Mouse (Mus musculus): ENCODE measurements around the gene Ppm1l.

The Ppm1l gene

DNA sequence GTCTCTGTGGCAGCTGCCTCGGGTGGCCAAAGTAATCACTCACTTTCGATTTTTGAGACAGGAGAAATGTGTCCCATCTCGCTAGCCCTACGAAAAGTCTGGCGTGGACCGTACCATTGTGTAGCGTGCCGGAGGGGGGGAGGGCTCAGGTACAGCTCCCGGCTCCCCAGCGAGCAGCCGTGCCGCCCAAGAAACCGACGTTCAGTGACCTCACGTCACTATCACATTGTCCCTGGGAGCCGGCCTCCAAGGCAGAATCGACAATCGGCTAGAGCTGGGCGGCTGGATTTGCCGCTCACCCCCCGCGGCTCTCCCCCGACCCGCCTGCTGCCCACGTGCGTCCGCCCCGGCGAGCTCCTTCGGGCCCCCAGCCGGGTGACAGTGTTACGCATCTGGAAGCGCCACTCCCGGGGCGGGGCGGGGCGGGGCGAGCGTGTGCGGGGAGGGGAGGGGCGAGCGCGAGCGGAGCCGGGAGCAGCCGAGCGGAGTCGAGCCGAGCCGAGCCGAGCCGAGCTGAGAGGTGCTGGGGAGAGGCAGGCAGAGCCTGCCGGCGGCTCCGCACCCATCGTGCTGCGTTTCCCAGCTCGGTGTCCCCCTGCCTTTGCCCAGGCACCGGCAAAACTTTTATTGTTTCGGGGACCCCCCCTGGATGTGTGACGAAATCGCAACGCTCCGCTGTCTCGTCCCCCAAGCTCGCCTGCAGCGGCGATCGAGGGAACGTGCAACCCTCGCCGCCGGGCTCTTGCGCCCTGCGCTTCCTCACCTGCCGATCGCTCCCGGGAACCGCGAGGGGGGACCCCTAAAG lies at the start of gene Ppm1l:
TSS of gene Ppm1l (plus strand) at position 471 of the 805 bp plus-strand sequence.
- peak; percentile 92 for DNase-seq (ENCODE audit: low spot score)

DNA sequence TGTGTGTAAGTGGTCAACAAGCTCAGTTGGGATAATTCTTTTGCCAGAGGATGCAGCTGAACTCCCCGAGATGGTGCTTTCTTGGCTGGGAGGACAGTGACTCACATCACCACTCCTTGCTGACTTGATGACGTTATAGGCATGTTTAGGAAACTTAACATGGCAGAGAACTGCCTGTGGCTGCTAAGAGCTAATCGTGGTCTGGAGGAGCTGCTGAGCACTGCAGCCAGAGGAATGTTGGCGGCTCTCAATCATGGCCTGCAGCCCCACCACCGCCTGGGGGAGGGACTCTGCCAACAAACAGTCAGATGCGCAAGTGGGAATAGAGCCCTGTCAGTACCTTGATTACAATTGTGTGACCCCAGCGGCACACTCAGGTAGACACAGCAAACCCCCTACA lies 44.8 kb upstream of the Ppm1l start:
- no peak for DNase-seq (ENCODE audit: low spot score)

DNA sequence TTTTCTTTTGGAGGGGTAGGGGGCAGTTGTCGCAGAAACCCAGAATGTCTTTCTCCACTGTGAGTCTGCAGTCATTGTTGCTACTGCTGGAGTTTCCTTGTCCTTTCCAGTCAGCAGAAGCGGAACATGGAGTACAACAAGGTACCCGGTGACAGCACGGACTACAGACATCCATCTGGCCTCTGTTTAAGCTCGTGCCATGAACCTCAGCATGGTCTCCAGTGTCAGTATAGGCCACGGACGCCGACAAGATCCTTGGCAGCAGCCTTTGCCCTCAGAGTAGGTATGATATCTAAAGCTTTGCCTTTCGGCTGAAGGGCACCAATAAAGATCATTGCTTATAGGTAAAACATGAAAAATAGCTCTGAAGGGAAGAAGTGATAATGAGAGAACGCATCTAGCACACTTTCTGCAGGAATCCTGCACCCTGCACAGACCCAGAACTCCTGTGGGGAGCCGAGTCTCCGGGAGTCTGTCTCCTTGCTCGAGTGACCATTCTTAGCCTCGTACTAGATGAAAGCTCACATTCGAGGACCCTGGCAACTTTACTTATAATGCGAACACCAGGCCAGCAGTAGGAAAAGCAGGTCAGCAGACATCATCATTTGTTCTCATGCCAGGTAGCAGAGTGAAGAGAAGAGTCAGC lies 42.5 kb upstream of the Ppm1l start:
- no peak for DNase-seq (ENCODE audit: low spot score)

DNA sequence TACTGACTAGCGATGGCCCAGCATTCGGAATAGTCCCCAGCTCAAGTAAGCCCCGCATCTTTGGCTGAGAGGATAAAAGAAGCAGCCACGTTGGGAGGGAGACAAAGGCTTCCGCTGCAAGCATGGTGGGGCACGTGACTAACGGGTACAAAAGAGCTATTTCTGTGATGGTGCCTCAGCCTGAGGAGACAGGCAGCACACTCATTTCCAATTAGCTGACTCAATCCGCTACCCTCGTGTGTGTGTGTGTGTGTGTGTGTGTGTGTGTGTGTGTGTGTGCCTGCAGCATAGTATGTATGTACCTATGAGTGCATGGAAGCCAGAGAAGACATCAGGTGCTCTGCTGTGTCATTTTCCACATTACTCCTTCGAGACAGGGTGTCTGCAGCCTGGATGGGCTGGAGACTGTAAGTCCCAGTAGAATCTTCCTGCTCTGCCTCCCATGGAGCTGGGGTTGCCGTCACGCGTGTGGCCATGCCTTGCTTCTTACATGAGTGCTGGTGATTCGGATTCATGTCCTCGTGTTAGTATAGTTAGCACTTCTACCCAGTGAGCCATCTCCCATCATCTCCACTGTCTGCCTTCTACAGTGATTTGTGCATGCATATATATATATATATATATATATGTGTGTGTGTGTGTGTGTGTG lies 41.9 kb upstream of the Ppm1l start:
- DNase-seq (ENCODE audit: low spot score): no peak

DNA sequence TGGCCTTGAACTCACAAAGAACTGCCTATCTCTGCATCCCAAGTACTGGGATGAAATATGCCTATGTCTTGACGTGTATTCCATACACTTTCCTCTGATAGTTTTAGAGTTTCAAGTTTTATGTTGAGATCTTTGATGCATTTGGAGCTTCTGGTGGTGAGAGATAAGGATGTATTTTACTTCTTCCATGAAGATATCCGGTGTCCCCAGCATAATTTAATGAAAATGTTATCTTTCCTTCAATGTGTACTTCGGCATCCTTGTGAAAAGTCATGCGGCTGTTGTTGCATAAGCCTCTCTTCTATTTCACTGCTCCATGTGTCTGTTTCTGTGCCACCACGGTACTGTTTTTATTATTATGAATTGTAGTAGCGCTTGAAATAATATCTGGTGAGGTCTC lies 38.0 kb upstream of the Ppm1l start:
- DNase-seq (ENCODE audit: low spot score): no peak

DNA sequence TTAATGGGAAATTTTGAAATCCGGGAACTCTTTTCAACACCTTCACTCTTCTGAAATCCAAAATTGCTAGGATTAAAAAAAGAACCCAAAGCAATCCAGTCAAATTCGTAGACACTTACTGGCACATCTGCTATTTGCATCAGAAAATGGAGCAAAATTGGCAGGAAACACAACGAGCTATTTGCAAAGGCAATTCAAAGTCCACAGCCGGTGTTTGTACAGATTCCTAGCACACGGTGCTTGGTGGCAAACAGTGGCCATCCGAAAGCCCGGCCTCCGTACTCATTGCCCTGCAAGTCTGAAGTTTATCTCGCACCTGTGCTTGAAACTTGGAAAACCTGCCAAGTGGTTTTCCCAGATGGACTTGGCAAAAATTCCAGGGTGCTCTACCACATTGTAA lies 34.3 kb upstream of the Ppm1l start:
- no peak for DNase-seq (ENCODE audit: low spot score)

DNA sequence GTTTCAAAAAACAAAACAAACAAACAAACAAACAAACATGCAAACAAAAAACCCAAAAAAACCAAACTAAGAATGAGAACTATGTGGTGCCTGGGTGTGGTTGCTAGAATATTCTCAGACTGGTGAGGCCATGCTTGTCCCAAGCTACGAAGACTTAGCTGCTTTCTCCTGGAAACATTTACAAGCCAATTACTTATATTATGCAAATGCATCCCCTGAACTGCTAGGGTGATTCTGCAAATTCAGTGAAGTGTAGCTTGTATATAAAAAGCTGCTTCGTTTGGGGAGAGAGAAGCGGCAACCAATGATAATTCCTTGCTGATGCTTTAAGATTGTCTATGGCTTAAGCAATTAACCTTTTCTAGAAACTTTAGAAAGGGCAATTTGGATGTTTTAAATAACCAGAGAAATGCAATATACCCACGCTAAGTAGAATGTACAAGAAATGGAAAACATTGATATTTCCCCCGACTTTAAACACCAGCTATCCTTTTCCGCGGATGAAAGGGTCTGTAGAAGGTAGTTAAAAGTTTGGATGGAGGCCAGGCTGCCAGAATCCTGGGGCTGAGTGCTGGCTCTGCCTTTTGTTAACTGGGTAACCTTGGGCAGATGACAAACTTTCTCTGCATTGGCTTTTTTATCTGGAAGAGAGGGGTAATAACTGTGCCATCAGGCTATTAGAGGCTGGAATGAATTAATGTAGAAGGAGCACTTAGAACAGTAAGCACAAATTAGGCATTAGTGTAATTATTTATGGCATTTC lies 33.4 kb upstream of the Ppm1l start:
- no peak for DNase-seq (ENCODE audit: low spot score)

DNA sequence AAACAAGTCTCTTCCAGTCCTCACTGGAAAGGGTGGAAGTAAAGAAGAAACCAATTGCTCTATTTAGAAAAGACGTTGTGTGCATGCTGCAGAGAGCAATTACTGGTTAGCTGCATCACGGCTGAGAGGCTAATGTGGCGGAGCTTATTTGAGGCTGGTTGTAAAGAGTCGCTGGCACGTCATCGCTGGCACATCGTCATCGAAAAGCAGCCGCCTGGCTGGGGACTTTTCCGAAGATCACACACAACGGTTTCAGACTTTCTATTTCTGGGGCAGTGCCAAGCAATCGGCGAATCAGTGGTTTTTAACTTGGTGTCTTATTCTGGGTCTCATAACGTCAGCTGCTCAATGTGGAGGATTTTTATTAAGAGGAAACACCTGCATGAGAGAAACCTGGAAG lies 26.8 kb upstream of the Ppm1l start:
- no peak for DNase-seq (ENCODE audit: low spot score)

DNA sequence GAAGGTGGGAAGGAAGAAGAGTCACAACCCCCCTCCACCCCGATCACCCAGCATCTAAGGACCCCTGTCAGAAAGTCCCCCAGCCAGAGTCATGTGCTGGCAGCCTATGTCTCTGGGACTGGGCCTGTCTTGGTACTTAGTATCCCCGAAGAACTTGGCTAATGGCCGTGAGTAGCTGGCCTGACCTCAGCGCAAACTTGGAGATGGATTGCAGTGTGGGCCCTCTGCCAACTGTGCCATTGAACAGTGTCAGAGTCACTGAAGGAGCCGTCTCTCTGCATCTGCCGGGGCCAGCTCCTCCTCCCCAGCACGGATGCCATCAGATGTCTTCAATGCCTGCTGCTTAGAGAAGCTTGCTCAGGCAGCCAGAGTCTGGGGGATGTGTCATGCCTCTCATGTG lies 26.4 kb upstream of the Ppm1l start:
- DNase-seq (ENCODE audit: low spot score): peak; percentile 12

DNA sequence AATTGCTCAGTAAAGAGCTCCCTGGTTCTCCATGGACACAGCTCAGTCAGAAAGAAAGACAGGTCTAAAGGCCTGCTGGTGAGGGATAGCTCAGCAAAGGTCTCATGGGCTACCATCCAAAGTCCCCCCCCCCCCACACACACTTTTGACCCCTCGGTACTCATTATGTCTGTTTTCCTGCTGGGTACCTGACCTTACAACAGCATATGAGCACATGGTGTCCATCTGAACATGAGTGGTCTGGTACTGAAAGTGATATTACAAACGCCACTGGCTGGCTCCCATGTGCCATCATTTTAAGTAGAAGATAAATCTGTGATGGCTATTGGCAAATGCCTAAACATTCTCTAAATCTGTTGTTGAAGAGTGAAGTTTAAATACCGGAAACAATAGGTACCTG lies 25.8 kb upstream of the Ppm1l start:
- DNase-seq (ENCODE audit: low spot score): no peak

DNA sequence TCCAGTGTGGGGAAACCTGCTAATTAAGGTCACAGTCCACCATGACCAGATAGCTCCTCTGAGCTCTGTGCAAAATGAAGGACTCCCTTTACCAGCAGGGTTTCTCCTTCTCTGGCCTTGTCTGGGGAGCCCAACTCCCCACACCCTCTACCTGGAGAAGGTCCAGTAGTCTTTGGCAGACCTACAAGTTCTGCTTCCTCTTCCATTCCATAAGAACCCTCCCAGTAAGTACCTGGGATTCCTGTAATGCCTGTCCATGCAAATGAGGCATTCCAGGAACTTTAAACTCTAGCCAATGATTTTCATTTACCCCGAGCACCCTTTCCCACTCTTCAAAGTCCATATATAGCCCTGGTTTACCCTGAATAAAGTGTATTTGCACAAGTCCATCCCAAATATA lies 24.0 kb upstream of the Ppm1l start:
- DNase-seq (ENCODE audit: low spot score): no peak

DNA sequence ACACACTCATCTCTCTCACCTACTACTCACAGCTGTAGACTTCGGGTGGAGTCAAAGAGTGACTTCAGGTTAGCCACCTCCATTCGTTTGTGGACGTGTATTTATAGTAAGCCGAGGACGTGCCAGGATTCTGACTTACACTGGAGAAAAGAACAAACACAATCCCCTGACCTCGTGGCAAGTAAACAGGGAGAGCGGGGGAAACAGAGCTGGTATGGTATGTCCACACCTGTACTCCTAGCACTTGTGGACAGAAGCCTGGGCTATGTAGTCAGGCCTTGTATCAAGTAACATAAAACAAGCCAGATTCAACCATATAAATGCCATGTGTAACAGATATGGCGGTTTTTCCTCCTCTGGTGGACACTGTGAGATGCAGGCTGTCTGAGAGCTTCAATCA lies 20.4 kb upstream of the Ppm1l start:
- DNase-seq (ENCODE audit: low spot score): no peak

DNA sequence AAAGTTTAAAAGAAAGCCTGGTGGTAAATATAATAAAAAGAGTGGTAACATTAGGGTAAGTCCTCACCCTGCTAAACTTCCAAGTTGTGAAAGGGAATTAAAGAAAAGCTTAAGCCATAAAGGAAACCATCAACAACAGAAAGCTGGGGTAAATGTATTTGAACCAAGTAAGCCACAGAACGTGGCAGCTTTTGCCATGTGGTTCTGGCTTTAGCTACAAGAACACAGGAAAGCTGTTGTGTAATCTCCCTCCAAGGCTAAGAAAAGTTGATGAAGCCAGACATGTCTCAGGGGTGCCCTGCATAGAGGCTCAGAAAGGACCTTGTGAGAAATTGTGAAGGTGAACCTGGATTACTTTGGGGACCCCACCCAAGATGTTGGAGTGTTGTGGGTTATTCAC lies 16.5 kb upstream of the Ppm1l start:
- no peak for DNase-seq (ENCODE audit: low spot score)

DNA sequence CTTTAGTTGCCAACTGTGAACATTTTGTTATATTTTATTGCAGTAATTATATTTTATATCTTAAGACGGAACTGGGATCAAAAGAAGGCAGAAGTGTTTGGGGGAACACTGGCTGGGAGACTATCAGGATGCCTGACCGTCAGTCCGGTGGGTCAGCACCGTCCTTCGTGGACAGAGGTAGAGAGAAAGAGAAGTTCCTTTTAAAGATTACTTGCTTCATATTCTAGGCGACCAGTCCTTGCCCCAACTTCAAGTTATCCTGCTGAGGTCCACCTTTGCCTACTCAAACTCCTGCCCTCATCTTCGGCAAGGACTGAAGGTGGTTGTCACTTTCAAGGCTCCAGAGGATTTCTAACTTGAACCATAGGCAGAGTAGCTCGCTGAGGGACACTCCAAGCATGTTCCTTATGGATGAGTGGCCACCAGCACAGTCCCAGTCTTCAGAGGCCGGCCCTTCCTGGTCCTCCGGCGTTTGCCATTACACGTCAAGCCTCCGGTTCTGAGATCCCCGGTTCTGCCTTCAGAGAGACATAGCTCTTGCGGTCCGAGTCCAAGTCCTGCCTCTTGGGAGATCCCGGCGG lies 761 bp upstream of the Ppm1l start:
- no peak for DNase-seq (ENCODE audit: low spot score)

DNA sequence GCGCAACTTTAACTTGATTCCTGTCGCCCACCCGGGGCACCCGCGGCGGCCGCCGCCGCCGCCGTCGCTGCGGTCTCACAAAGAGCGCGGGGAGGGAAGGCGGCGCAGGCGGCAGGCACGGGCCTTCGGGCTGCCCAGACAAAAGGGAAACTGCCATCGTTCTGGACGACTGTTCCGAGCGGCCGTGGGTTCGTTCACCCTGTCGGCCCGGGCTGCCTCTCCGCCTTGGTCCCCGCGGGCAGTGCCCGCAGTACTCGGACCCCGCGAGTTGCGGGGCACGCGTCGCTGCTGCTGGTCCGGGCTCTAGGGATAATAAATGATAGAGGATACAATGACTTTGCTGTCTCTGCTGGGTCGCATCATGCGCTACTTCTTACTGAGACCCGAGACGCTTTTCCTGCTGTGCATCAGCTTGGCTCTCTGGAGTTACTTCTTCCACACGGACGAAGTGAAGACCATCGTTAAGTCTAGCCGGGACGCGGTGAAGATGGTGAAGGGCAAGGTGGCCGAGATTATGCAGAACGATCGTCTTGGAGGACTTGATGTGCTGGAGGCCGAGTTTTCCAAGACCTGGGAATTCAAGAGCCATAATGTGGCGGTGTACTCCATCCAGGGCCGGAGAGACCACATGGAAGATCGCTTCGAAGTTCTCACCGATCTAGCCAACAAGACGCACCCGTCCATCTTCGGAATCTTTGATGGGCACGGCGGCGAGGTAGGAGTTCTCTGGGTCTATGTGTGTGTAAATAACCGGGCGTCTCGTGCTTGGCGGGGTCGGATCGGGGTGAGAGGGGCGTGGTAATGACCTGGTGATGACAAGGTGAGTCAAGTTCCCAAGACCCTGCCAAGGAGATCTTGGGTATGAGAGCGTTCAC lies 827 bp downstream of the Ppm1l start:
- peak; percentile 23 for DNase-seq (ENCODE audit: low spot score)

DNA sequence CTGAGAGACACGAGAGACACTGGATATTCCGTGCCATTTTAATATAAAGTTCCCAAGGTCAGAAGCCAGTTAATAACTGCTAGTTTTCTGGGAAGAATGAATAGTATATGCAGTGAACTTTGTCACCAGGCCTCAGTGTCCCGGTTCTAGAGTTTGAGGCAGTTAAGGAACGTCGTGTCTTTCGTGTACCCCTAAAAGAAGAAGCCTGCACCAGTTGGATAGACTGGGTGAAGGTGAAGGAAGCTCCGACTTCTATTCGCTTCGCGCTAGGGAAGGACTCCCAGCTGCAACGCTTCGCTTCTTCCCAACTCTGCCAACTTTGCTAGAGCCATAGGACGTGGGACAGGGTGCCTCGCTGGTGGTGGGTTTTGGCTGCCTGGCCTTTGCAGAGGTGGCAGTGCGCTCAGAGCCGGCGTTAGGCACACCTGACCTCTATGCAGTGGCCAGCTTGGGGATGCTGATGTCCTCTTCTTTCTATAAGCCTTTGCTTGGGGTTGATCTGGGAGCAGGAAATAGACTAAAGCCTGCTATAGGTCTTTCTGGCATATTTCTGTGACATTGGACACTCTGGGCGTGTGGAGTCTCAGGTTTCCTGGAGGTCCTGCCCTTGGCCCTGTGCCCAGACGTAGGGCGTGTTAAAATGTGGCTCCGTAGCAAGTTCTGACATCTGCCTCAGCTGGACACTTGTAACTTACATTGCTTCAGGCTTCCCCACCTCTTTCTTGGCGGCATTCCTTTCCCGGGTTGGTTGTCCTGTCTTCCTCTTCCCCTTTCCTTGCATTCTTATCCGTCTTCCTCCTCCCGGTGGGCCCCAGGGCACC lies 1.7 kb downstream of the Ppm1l start:
- peak; percentile 14 for DNase-seq (ENCODE audit: low spot score)

DNA sequence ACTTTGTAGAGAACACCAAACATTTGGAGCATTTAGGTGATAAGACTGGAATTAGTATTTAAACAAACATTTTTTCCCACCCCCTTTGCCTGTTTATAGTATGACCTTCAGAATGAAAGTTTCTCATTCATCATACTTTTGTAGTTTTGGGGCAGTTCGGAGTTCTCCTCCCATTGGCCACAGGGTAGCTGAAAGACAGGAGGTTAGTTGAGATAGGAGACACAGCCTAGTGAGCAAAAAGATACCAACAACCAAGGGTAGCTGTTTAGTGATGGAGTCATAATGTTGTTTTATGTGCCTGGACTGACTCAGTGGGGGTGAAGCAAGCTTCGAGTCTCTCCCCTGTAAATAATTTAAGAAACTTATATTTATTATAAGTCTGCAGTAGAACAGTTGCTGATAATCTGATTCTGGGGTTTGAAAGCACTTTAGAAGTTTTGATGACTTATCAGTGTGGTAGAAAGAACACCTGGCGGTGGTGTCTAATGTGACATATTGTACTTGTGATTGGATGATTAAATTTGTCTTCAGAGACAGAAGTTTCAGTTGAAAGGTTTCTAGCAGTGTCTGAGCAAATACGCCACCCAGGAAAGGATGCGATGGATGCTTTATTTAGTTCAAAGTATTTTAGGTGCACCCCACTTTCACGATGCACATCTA lies 2.5 kb downstream of the Ppm1l start:
- no peak for DNase-seq (ENCODE audit: low spot score)

DNA sequence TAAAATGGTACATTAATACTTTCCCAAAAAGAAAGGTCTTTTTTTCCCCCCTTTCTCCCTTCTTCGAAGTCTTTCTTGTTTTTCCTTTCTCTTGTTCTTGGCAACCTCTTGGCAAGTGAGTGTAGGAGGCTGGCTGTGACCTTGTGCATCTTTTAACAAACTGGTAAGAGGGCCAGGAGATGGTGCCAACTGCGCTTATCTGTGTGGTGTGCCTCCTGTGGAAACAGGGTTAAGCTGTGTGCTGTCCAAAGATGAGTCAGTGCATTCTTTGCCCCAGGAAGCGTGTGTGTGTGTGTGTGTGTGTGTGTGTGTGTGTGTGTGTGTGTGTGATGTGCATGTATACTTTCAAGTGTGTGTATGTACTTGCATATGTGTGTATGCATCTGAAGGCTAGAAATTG lies 7.3 kb downstream of the Ppm1l start:
- DNase-seq (ENCODE audit: low spot score): peak; percentile 82

DNA sequence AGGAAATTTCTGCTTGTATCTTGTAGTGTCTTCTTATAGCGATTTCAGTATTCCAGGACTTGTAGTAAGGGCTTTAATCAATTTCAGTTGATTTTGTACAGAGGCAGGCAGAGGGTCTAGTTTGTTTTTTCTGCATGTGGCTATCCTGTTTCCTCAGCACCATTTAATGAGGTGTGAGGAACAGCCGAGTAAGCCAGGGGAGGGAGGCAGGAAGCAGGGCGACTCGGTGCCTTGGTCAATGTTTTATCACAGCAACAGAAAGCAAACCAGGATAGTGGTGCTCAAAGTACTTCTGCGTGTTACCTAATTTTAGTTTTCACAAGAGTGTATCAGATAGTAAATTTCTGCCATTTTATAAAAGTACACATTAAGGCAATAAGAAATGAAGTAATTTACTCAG lies 13.2 kb downstream of the Ppm1l start:
- DNase-seq (ENCODE audit: low spot score): no peak

DNA sequence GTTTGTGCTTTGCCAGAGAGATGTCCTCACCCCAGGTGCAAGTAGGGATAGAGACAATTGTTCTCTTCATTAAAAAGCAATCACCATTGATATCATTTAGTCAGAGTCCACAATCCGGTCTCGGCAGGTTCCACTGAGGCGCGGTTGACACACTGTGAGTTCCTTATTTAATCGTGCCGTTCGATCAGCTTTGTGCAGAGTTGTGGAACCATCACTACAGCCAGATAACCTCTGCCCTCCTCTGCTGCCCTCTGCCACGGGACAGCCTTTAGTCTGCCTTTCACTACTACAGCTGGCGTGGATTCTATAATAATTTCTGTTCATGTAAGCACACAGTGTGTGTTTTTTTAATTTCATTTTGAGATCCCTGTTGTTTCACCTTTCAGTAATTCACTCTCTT lies 17.2 kb downstream of the Ppm1l start:
- DNase-seq (ENCODE audit: low spot score): no peak
